Mouse (Mus musculus) intestine, embryonic 14.5 days (tissue): ENCODE measurements at regions not wholly inside any gene's neighbourhood (a gene's known extent, or its start where the extent isn't known, plus 50 kb on each side); places are given as distances from the start of the nearest gene placed in this dataset.

Source experiments
- ATAC-seq: fragments of 200-750 bp; cut with Nextera tagmentation; replicated peaks from 2 replicates; pipeline ENCODE4 v1.8.0; 2017; ENCODE audit warnings: low read depth, moderate number of reproducible peaks, moderate TSS enrichment, moderate library complexity; ENCODE audit not compliant: low FRiP score, low TSS enrichment
- DNase-seq: peaks from one replicate; pipeline ENCODE4 v3.0.0-alpha.2; 2018; ENCODE audit warnings: low spot score
- H3K27ac ChIP-seq: fragments of 300-500 bp; sonication (generic); 2 replicates; pipeline ENCODE4 v1.5.1; 2014; ENCODE audit warnings: low read depth, mild to moderate bottlenecking, control low read depth
- H3K27me3 ChIP-seq: fragments of 300-500 bp; sonication (generic); replicated peaks from 2 replicates; pipeline ENCODE4 v1.6.1; 2014; ENCODE audit warnings: low read length, control low read depth; ENCODE audit not compliant: control insufficient read depth, insufficient read depth
- H3K36me3 ChIP-seq: fragments of 300-500 bp; sonication (generic); 2 replicates; pipeline ENCODE4 v1.6.1; 2014; ENCODE audit warnings: low read length, control low read depth; ENCODE audit not compliant: control insufficient read depth, insufficient read depth
- H3K4me1 ChIP-seq: fragments of 300-500 bp; sonication (generic); replicated peaks from 2 replicates; pipeline ENCODE4 v1.6.1; 2014; ENCODE audit warnings: low read length, control low read depth, mixed read lengths; ENCODE audit not compliant: control insufficient read depth, insufficient read depth
- H3K4me2 ChIP-seq: fragments of 300-500 bp; sonication (generic); 2 replicates; pipeline ENCODE4 v1.6.1; 2014; ENCODE audit warnings: low read length
- H3K4me3 ChIP-seq: fragments of 300-500 bp; sonication (generic); 2 replicates; pipeline ENCODE4 v1.5.1; 2014; ENCODE audit warnings: low read depth, low read length, control low read depth, mixed read lengths
- H3K9ac ChIP-seq: fragments of 300-500 bp; sonication (generic); 2 replicates; pipeline ENCODE4 v1.6.1; 2014; ENCODE audit warnings: mild to moderate bottlenecking, low read length
- H3K9me3 ChIP-seq: fragments of 300-500 bp; sonication (generic); 2 replicates; pipeline ENCODE4 v1.6.1; 2016; ENCODE audit warnings: low read length, control low read depth; ENCODE audit not compliant: control insufficient read depth
- WGBS: fragments of 180-500 bp; shearing (Covaris S2); extraction: QIAGEN DNeasy Blood & Tissue Kit; methylation state at CpG from one replicate; pipeline ENCODE4 v1.1.7; 2014; 5-methylcytosine and 5-hydroxymethylcytosine counted together

- no peak for ATAC-seq
- H3K27ac ChIP-seq = no peak overlapping the region
- no peak for DNase-seq
Measured at GRCm38 (mm10) chr15:97151793-97152192, 95.1 kb upstream of the Pced1b start.

GRCm38 (mm10) chr15:97150983-97151735, 95.4 kb upstream of the Slc38a4 start:
- Histone ChIP-seq H3K4me3 (no peak overlapping the region), H3K4me1 (peaks cover 6% of the 10 kb centered on the region), H3K9ac (no peak overlapping the region), H3K4me2 (no peak overlapping the region), H3K9me3 (no peaks in the 10 kb centered on the region), H3K27ac (no peak overlapping the region), H3K36me3 (no peaks in the 10 kb centered on the region), H3K27me3 (no peaks in the 10 kb centered on the region)
- WGBS = 79% methylated on average over 10 of the region's 10 CpGs
- ATAC-seq = no peak
- DNase-seq = no peak

More at GRCm38 (mm10) chr15:97151793-97152192, 95.1 kb upstream of the Pced1b start:
- no peaks in the 10 kb centered on the region for H3K36me3 ChIP-seq
- H3K9me3 ChIP-seq = no peaks in the 10 kb centered on the region
- no peak overlapping the region for H3K4me3 ChIP-seq
- H3K4me1 ChIP-seq = peaks cover 6% of the 10 kb centered on the region
- no peak overlapping the region for H3K4me2 ChIP-seq
- 75% methylated on average over 12 of the region's 12 CpGs for whole genome bisulfite sequencing
- no peak overlapping the region for H3K9ac ChIP-seq
- no peaks in the 10 kb centered on the region for H3K27me3 ChIP-seq

GRCm38 (mm10) chr15:97141958-97142357, 86.2 kb upstream of the Slc38a4 start:
- no peak overlapping the region for H3K9ac ChIP-seq
- 74% methylated on average over 2 of the region's 2 CpGs for WGBS
- no peak overlapping the region for H3K4me3 ChIP-seq
- H3K4me1 ChIP-seq = no peaks in the 10 kb centered on the region
- 0 out of 2 replicates have a peak, but pooled peaks cover 3% of the 10 kb centered on the region for H3K9me3 ChIP-seq
- H3K36me3 ChIP-seq = no peaks in the 10 kb centered on the region
- ATAC-seq = no peak
- H3K27me3 ChIP-seq = no peaks in the 10 kb centered on the region
- no peak for DNase-seq
- H3K4me2 ChIP-seq = no peak overlapping the region
- no peak overlapping the region for H3K27ac ChIP-seq

- DNase-seq = no peak
- Histone ChIP-seq H3K4me3 (no peak overlapping the region), H3K27me3 (no peaks in the 10 kb centered on the region), H3K36me3 (no peaks in the 10 kb centered on the region), H3K4me2 (no peak overlapping the region), H3K4me1 (no peaks in the 10 kb centered on the region), H3K9me3 (0 out of 2 replicates have a peak, but pooled peaks cover 3% of the 10 kb centered on the region), H3K9ac (no peak overlapping the region), H3K27ac (no peak overlapping the region)
- ATAC-seq = no peak
- WGBS = 86% methylated on average over 3 of the region's 3 CpGs
Measured at GRCm38 (mm10) chr15:97138265-97138664, 82.5 kb upstream of the Slc38a4 start.

GRCm38 (mm10) chr15:97135291-97135690, 79.5 kb upstream of the Slc38a4 start:
- Histone ChIP-seq H3K4me2 (no peak overlapping the region), H3K4me1 (no peaks in the 10 kb centered on the region), H3K27me3 (no peaks in the 10 kb centered on the region), H3K9ac (no peak overlapping the region), H3K4me3 (no peak overlapping the region), H3K27ac (no peak overlapping the region), H3K9me3 (0 out of 2 replicates have a peak, but pooled peaks cover 3% of the 10 kb centered on the region), H3K36me3 (no peaks in the 10 kb centered on the region)
- DNase-seq = peak; percentile 65
- WGBS = 9% methylated on average over 11 of the region's 11 CpGs
- no peak for ATAC-seq

GRCm38 (mm10) chr15:97127771-97128170, 72.0 kb upstream of the Slc38a4 start:
- H3K4me1 ChIP-seq = no peaks in the 10 kb centered on the region
- no peak for ATAC-seq
- H3K27ac ChIP-seq = no peak overlapping the region
- 85% methylated on average over 8 of the region's 8 CpGs for WGBS
- H3K4me2 ChIP-seq = no peak overlapping the region
- no peaks in the 10 kb centered on the region for H3K9me3 ChIP-seq
- no peak overlapping the region for H3K4me3 ChIP-seq
- H3K36me3 ChIP-seq = no peaks in the 10 kb centered on the region
- no peaks in the 10 kb centered on the region for H3K27me3 ChIP-seq
- DNase-seq = peak; percentile 43
- H3K9ac ChIP-seq = no peak overlapping the region

GRCm38 (mm10) chr15:97125836-97126822, 70.4 kb upstream of the Slc38a4 start:
- Histone ChIP-seq H3K9me3 (no peaks in the 10 kb centered on the region), H3K4me1 (no peaks in the 10 kb centered on the region), H3K4me3 (no peak overlapping the region), H3K36me3 (no peaks in the 10 kb centered on the region), H3K4me2 (no peak overlapping the region), H3K27me3 (no peaks in the 10 kb centered on the region), H3K27ac (no peak overlapping the region), H3K9ac (no peak overlapping the region)
- ATAC-seq = no peak
- DNase-seq = no peak
- WGBS = 83% methylated on average over 15 of the region's 15 CpGs

- no peak for ATAC-seq
- Histone ChIP-seq H3K27ac (no peak overlapping the region), H3K4me2 (no peak overlapping the region), H3K4me1 (no peaks in the 10 kb centered on the region), H3K27me3 (no peaks in the 10 kb centered on the region), H3K4me3 (no peak overlapping the region), H3K36me3 (no peaks in the 10 kb centered on the region), H3K9ac (no peak overlapping the region), H3K9me3 (no peaks in the 10 kb centered on the region)
- DNase-seq = peak; percentile 6
- 86% methylated on average over 6 of the region's 6 CpGs for WGBS
Measured at GRCm38 (mm10) chr15:97122263-97122662, 66.5 kb upstream of the Slc38a4 start.
